Mouse (Mus musculus) limb, embryonic 10.5 days (tissue): ENCODE measurements at regions not wholly inside any gene's neighbourhood (a gene's known extent, or its start where the extent isn't known, plus 50 kb on each side); places are given as distances from the start of the nearest gene placed in this dataset.

Source experiments
- DNase-seq: peaks from one replicate; pipeline ENCODE4 v3.0.0-alpha.2; 2017; ENCODE audit warnings: low spot score
- H3K27ac ChIP-seq: fragments of 300-500 bp; sonication (generic); 2 replicates; pipeline ENCODE4 v1.5.1; 2016; ENCODE audit warnings: mild to moderate bottlenecking
- H3K27me3 ChIP-seq: fragments of 300-500 bp; sonication (generic); 2 replicates; pipeline ENCODE4 v1.6.1; 2016; ENCODE audit warnings: low read depth, mild to moderate bottlenecking; ENCODE audit not compliant: poor library complexity, severe bottlenecking
- H3K36me3 ChIP-seq: fragments of 300-500 bp; sonication (generic); 2 replicates; pipeline ENCODE4 v1.6.1; 2016; ENCODE audit warnings: mild to moderate bottlenecking, moderate library complexity
- H3K4me1 ChIP-seq: fragments of 300-500 bp; sonication (generic); 2 replicates; pipeline ENCODE4 v1.6.1; 2016
- H3K4me3 ChIP-seq: fragments of 300-500 bp; sonication (generic); 2 replicates; pipeline ENCODE4 v1.5.1; 2016; ENCODE audit warnings: mild to moderate bottlenecking, moderate library complexity
- H3K9me3 ChIP-seq: fragments of 300-500 bp; sonication (generic); replicated peaks from 2 replicates; pipeline ENCODE4 v1.6.1; 2016; ENCODE audit warnings: mild to moderate bottlenecking
- WGBS: fragments of 180-500 bp; shearing (Covaris S2); methylation state at CpG from one replicate; pipeline ENCODE4 v1.1.7; 2016; 5-methylcytosine and 5-hydroxymethylcytosine counted together

DNA sequence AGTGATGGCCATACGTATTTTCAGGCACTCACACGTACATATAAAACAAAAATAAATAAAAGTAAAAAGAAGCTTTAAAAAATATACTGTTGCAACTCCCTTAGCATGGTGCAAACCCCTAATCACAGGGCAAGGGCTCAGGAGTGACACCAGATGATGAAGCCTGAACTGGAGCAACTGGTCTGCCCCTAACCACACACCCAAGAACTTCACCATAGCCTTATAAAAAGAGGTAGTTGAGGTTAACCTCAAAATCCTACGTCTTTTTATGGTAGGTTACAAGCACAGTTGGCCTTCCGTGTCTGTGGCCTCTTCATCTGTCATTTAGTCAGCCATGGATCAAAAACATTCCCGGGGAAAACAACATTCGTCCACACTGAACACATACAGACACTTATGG is 96.0 kb downstream of the Mtx3 start:
- WGBS, result 91% methylated on average over 6 of the region's 6 CpGs

DNA sequence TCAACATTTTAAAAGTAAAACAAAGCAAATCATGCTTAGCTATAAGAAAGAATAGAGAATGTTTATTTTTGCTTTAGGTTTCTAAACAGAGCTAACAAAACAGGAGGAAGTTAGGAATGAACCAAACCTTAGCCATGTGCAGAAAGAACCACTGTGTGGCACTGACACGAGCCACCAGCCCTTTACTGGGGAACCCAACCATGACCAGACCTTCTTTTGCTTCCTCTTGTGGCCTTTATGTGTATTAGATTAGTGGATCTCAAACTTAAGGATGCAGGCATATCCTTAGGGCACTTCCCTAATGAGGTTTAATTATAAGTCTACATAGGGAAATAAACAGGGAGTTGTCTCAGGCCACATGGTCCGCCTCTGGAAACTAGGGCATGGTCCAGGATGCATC is 104.0 kb downstream of the Mtx3 start:
- H3K36me3 ChIP-seq, result no peaks in the 10 kb centered on the region
- H3K9me3 ChIP-seq, result no peaks in the 10 kb centered on the region
- no peak for DNase-seq
- H3K27me3 ChIP-seq, result no peaks in the 10 kb centered on the region
- WGBS, result 83% methylated on average over 2 of the region's 2 CpGs
- no peak overlapping the region for H3K4me3 ChIP-seq
- no peaks in the 10 kb centered on the region for H3K4me1 ChIP-seq
- no peak overlapping the region for H3K27ac ChIP-seq

More for the DNA sequence above, 96.0 kb downstream of the Mtx3 start:
- Histone ChIP-seq H3K36me3 (no peaks in the 10 kb centered on the region), H3K27me3 (no peaks in the 10 kb centered on the region), H3K9me3 (no peaks in the 10 kb centered on the region), H3K27ac (no peak overlapping the region), H3K4me1 (no peaks in the 10 kb centered on the region), H3K4me3 (no peak overlapping the region)
- no peak for DNase-seq

DNA sequence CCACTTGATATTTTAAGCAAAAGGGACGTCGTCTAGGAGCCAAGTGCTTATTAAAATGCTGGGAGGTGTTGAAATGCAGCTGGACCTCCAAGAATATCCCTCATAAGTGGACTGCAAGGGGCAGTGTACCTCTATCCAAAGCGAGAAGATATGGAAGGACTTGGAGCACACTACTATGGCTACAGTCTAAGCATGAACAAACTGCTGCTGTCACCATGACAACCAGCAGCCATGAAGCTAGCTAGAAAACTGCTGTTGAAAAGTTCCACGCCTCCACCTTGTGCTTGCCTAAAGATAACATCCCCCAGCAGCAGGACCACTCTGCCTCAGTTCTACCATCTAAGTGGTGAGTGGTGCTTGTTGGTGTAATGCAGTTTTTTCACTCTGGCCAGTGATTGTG is 115.5 kb downstream of the Mtx3 start:
- no peaks in the 10 kb centered on the region for H3K36me3 ChIP-seq
- H3K4me3 ChIP-seq, result no peak overlapping the region
- H3K27ac ChIP-seq, result no peak overlapping the region
- no peaks in the 10 kb centered on the region for H3K27me3 ChIP-seq
- no peaks in the 10 kb centered on the region for H3K4me1 ChIP-seq
- no peaks in the 10 kb centered on the region for H3K9me3 ChIP-seq
- no peak for DNase-seq
- 78% methylated on average over 4 of the region's 4 CpGs for whole genome bisulfite sequencing

DNA sequence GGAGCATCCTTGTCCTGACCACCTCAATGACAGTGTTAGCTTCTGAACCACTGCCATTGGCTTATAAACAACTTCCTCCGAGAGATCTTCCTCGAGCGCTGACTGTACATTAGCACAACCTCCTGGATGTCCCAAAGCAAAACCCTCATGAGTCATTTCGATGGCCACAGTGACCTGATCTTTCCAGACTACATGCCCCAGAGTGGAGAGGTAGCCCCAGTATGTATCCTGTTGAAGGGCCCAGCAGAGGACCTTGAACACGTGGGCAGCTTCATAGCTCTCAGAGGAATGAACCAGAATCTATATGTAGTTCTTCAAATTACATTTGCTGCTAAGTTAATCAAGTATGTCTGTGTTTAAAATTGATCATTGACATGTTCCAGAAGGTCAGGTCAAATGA is 118.1 kb downstream of the Mtx3 start:
- H3K4me3 ChIP-seq, result no peak overlapping the region
- no peak for DNase-seq
- H3K9me3 ChIP-seq, result no peaks in the 10 kb centered on the region
- no peaks in the 10 kb centered on the region for H3K4me1 ChIP-seq
- no peak overlapping the region for H3K27ac ChIP-seq
- 89% methylated on average over 5 of the region's 5 CpGs for WGBS
- H3K36me3 ChIP-seq, result no peaks in the 10 kb centered on the region
- no peaks in the 10 kb centered on the region for H3K27me3 ChIP-seq

DNA sequence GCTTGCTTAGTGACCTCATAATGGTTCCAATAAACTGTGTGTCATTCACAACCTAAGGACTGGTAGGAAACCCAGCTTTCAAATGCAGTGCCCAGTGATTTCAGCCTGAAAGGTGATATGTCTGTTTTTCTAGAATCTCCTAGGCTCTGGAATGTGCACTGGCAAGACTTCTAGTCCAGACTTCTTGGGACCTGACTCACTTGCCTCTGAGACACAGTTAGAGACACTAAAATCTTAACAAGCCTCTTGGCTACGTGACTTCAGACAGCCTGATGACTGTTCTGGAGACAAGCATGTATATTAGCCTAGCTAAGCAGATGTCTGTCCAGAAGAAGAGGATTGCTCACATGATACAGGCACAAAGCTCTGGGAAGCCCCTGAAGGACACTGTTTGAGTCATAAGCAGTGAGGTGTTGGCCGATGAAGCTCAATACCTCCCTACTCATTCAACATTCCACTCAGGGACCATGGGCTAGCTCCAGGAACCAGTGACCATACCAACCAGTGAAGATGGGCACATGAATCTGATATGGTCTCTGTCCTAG is 118.9 kb downstream of the Mtx3 start:
- WGBS, result 89% methylated on average over 2 of the region's 2 CpGs
- Histone ChIP-seq H3K4me3 (no peak overlapping the region), H3K9me3 (no peaks in the 10 kb centered on the region), H3K4me1 (no peaks in the 10 kb centered on the region), H3K36me3 (no peaks in the 10 kb centered on the region), H3K27ac (no peak overlapping the region), H3K27me3 (no peaks in the 10 kb centered on the region)
- DNase-seq, result no peak

DNA sequence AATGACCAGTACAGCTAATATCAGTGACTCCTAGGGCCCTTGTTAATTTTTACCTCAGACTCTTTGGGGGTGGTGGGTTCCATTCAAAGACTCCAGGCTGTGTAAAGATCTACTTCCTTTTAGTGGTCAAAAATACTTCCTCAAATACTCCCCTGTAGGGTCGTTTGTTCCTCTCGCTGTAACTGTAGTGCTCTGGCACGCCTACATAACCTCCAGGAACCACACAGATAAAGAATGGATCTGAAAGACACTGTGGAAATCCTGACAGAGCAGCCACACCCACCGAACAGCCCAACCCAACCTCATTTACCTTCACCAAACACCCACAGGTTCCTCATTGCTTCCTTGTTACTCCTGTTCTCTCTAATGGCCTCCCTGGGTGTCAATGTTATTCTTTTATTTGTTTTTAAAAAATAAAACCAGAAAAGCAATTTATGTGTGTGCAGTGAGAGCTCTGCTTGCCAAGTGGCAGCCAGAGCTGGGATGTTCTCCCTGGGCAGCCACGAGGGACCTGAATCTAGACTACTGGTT is 119.7 kb downstream of the Mtx3 start:
- Histone ChIP-seq H3K4me1 (no peaks in the 10 kb centered on the region), H3K27me3 (no peaks in the 10 kb centered on the region), H3K27ac (no peak overlapping the region), H3K9me3 (no peaks in the 10 kb centered on the region), H3K36me3 (no peaks in the 10 kb centered on the region), H3K4me3 (no peak overlapping the region)
- DNase-seq, result no peak
- WGBS, result 88% methylated on average over 5 of the region's 5 CpGs

DNA sequence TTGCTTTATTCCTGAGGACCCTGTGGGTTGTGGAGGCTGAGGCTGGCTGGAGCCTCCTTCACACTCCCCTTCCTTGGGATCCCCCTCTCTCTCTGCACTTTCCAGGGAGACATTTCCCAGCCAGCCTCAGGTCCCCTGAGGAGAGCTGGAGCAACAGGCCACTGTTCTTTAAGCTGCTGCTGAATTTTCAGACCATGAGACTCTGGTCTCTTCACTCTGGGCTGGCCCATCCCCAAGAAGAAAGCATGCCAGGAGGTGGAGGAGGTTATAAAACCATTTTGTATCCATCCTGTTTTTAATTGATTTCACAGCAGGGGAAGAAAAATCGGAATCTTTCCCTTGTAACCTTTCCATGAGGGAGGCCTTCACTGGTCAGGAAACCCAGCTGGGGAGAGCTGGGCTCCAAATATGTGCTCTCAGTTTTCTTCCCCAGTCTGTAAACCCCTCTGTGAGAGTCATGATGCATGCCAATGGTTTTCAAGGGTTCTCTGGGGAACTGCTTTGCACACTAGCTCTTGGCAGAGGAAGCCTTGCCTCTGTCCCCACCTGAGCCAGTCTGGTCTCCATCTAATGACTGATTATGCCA is 122.6 kb downstream of the Mtx3 start:
- Histone ChIP-seq H3K27me3 (no peaks in the 10 kb centered on the region), H3K9me3 (no peaks in the 10 kb centered on the region), H3K27ac (no peak overlapping the region), H3K4me3 (no peak overlapping the region), H3K36me3 (no peaks in the 10 kb centered on the region), H3K4me1 (no peaks in the 10 kb centered on the region)
- 76% methylated on average over 1 of the region's 1 CpGs for WGBS
- DNase-seq, result no peak

DNA sequence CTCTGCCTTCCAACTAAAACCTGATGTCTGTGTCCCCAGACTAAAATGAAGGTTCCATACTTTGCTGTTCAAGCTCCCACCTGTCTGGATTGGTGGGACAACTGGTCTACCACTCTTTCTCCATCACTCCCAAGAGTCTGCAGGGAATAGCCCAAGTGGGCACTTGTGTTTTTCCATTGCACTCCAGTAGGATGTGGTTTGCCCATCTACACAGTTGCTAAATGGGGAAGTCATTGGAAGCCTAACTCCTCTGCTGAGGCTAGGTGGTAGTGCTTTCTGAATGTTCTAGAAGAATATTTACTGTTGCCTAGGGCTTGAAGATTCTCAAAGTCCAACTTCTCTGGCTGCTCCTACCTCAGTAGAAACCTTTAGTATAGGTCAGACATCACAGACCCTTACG is 125.0 kb downstream of the Mtx3 start:
- DNase-seq, result no peak
- Histone ChIP-seq H3K4me1 (no peaks in the 10 kb centered on the region), H3K27ac (no peak overlapping the region), H3K9me3 (no peaks in the 10 kb centered on the region), H3K27me3 (no peaks in the 10 kb centered on the region), H3K4me3 (no peak overlapping the region), H3K36me3 (no peaks in the 10 kb centered on the region)
- 94% methylated on average over 1 of the region's 1 CpGs for WGBS

DNA sequence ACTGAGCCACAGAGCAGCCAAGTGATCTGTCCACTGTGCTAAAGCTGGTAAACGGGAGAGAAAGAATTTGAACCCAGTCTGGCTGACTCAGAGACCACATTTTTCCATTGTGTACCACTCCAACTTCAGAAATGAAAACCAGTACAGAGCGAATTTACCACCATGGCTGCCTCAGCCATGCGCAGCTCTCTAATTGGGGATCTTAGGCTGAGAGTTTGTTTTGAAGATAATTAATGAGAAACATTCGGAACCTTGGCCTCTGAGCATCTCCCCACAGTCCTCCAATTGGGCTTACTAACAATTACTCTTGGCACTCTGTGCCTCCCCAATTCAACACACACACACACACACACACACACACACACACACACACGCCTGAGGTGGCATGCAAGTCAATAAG is 128.3 kb downstream of the Mtx3 start:
- DNase-seq, result peak; percentile 12
- 74% methylated on average over 5 of the region's 5 CpGs for WGBS
- no peaks in the 10 kb centered on the region for H3K4me1 ChIP-seq
- H3K27ac ChIP-seq, result no peak overlapping the region
- H3K36me3 ChIP-seq, result no peaks in the 10 kb centered on the region
- no peaks in the 10 kb centered on the region for H3K27me3 ChIP-seq
- no peaks in the 10 kb centered on the region for H3K9me3 ChIP-seq
- H3K4me3 ChIP-seq, result no peak overlapping the region

DNA sequence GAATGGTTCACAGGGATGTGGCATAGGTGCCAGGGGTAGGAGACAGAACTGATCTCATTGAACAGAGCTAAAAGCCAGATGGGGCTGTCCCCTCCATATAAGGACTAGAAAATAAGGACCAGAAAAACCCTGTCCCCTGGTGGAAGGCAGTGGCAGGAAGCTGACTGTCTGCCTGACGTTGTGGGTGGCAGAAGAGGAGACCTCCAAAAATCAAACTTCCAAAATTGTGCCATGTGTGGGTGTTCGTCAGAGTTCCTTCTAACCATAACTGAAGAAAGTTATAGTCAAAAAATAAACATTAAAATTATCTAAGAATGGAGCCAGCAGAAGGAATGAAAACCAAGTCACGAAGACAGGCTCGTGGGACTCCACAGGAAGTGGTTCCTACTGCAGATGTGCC is 129.2 kb downstream of the Mtx3 start:
- no peak overlapping the region for H3K4me3 ChIP-seq
- H3K27me3 ChIP-seq, result no peaks in the 10 kb centered on the region
- no peaks in the 10 kb centered on the region for H3K4me1 ChIP-seq
- H3K36me3 ChIP-seq, result no peaks in the 10 kb centered on the region
- H3K27ac ChIP-seq, result no peak overlapping the region
- H3K9me3 ChIP-seq, result no peaks in the 10 kb centered on the region
- peak; percentile 25 for DNase-seq
- WGBS, result 85% methylated on average over 4 of the region's 4 CpGs

DNA sequence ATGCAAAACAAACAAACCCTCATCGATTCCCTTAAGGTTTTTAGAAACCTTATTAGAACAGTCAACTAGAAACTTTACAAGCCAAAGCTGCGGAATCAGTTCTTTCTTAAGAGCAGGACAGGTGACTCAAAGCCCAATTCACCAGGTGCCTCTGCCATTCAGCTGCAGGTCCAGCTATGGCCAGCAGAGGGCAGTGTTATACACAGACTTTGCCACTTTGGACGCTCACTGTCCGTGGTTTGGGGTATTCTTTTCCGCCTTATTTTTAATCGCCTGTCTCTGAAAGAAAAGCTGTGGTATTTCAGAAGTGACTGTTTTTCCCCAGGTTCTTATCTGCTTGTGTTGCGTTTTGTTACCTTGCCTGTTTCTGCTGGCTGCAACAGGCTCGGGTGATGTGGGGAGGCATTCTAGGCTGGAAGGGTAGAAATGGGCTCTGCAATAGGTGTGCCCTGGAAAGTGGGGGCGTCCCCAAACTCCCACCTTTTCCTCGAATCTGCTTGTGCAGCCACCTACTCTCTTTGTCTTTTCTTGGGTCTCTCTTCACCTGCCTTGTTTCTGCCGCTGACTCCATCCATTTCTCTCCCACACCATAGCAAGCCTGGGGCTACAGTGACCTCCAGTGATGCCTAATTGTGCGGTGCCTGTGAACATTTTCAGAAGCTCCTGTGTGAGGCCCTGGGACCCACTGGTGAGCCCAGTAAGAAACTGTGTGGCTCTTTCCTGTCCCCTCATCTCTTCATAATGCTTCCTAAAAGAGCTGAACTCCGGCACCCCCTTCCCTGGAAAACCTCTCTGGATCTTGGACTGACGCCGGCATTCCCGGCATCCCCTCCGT is 142.4 kb downstream of the Mtx3 start:
- H3K4me3 ChIP-seq, result peak overlapping the region; percentile 29
- no peaks in the 10 kb centered on the region for H3K9me3 ChIP-seq
- H3K27me3 ChIP-seq, result no peaks in the 10 kb centered on the region
- no peaks in the 10 kb centered on the region for H3K4me1 ChIP-seq
- WGBS, result 51% methylated on average over 17 of the region's 17 CpGs
- H3K36me3 ChIP-seq, result no peaks in the 10 kb centered on the region
- no peak overlapping the region for H3K27ac ChIP-seq
- DNase-seq, result peak; percentile 87

DNA sequence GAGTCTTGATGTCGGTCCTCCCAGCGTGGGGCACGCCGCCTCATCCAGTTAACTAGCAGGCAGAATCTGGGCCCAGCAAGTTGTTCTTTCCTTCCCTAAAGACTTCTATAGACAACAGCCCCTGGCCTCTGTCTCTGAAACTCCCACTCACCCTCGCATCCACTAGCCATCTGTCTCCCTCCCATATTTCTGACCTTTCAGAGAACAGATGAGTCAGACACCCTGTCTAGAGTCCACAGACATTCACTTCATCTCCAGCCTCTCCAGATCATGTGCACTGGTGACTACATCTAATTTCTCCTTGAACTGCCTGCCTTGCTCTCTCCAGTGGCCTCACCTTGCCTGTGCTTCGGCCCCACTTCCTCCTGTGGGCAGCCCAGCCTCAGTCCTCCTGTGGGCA is 143.1 kb downstream of the Mtx3 start:
- Histone ChIP-seq H3K27me3 (no peaks in the 10 kb centered on the region), H3K4me1 (no peaks in the 10 kb centered on the region), H3K36me3 (no peaks in the 10 kb centered on the region), H3K27ac (no peak overlapping the region), H3K9me3 (no peaks in the 10 kb centered on the region), H3K4me3 (no peak overlapping the region)
- no peak for DNase-seq
- 94% methylated on average over 6 of the region's 6 CpGs for WGBS

DNA sequence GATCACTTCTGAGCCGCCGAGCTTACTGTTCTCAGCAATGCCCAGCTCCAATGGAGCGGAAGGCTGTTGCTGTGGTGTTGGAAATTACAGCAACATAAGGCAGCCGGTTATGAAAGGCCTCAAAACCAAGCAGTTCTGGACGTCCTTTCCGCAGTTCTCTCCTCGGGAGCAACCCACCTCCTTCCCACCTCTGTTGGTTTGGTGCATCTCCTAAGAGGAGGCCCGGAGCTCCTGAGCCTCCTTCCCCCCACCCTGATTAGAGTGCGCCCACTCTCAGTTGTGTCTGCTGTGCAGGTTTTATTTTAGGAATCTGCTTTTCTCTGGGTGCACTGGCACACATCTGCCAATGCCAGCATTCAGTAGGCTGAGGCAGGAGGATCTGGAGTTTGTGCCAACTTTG is 144.0 kb downstream of the Mtx3 start:
- whole genome bisulfite sequencing, result 90% methylated on average over 9 of the region's 9 CpGs
- Histone ChIP-seq H3K27ac (no peak overlapping the region), H3K9me3 (no peaks in the 10 kb centered on the region), H3K36me3 (no peaks in the 10 kb centered on the region), H3K4me1 (no peaks in the 10 kb centered on the region), H3K4me3 (no peak overlapping the region), H3K27me3 (no peaks in the 10 kb centered on the region)
- no peak for DNase-seq
